Mouse (Mus musculus) testis, adult 2 months (tissue): ENCODE measurements at regions not wholly inside any gene's neighbourhood (a gene's known extent, or its start where the extent isn't known, plus 50 kb on each side); places are given as distances from the start of the nearest gene placed in this dataset.

Experiments used
- CTCF ChIP-seq: fragments of 200-500 bp; IDR thresholded peaks from 2 replicates; pipeline ENCODE4 v1.5.1; 2012; ENCODE audit warnings: low read depth, mild to moderate bottlenecking, inconsistent platforms, low read length, moderate library complexity; ENCODE audit not compliant: control insufficient read depth, insufficient read depth, insufficient replicate concordance
- POLR2A ChIP-seq: fragments of 200-500 bp; IDR thresholded peaks from 2 replicates; pipeline ENCODE4 v1.6.1; 2012; ENCODE audit warnings: low read depth, mild to moderate bottlenecking, inconsistent platforms, low read length, moderate library complexity; ENCODE audit not compliant: control insufficient read depth

- TF ChIP-seq CTCF (no peak), POLR2A (no peak)
Observed at GRCm38 (mm10) chr7:135767493-135767892, 51.3 kb upstream of the Mki67 start.
